Comparison of ENCODE assay signal across 8 mouse cellular contexts in the genomic region with DNA sequence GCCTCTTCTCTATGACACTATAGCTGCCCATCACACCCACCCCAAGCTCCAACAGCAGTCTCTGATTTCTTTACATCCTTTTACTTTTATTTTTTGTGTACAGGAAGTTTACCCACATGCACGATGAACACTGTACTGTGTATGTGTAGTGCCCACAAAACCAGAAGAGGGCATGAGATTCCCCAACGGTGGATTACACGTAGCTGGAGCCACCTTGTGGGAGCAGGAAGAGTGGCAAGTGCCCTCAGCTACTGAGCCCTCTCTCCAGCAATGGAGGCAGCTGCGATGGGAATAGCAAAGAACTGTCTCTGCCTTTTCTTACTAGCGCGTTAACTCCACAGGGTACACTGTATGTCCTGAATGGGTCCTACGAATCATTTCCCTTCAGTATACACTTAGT. TPM values are rescaled to one million over a fixed set of nuclear protein-coding genes. Genes with fewer than 3 reads are reported as not detected.
DNase-seq lines count a peak whose midpoint lies in the region; ATAC-seq and TF ChIP-seq lines count a peak whose summit lies in the region.

No protein-coding gene starts in this region.

- H3K27ac ChIP-seq in testis, adult 2 months (ENCODE audit: control insufficient read depth, insufficient read depth, low read depth, low read length): no peak overlapping the region
- H3K27ac ChIP-seq in intestine, embryonic 14.5 days (ENCODE audit: low read depth): no peak overlapping the region
- H3K27ac ChIP-seq in liver, adult 2 months (replicated peaks; ENCODE audit: insufficient read depth, low read depth, low read length): no peak overlapping the region

- no peaks in the 10 kb centered on the region for H3K9me3 ChIP-seq in intestine, embryonic 14.5 days (ENCODE audit: control insufficient read depth, low read length)

- DNase-seq in testis, postnatal 14 days (ENCODE audit: low spot score): no peak
- peak; percentile 86 for DNase-seq in brain, adult 2 months (ENCODE audit: low read depth, low spot score)
- peak; percentile 43 for DNase-seq in fibroblast of lung, adult 2 months (ENCODE audit: low read depth)
- DNase-seq in intestine, embryonic 14.5 days (ENCODE audit: low spot score): no peak
- DNase-seq in liver, adult 2 months (ENCODE audit: extremely low read depth, low read depth, low spot score): peak; percentile 28
- DNase-seq in naive thymus-derived CD4-positive, alpha-beta T cell, adult 2 months (ENCODE audit: low read depth): peak; percentile 71
- DNase-seq in testis, postnatal 10 days (ENCODE audit: low spot score): no peak

- 61% methylated on average over 7 of the region's 7 CpGs for WGBS in intestine, embryonic 14.5 days
- 49% methylated on average over 7 of the region's 7 CpGs for WGBS in liver, adult 2 months

- TF ChIP-seq CTCF in testis, adult 2 months (IDR thresholded peaks at IDR 0.05; ENCODE audit: control insufficient read depth, insufficient read depth, insufficient replicate concordance, low read depth, low read length): peak; percentile 58; the same call in 1 of the 2 replicates
- peak; percentile 76 for TF ChIP-seq CTCF in liver, adult 2 months (IDR thresholded peaks at IDR 0.05; ENCODE audit: low read depth, low read length)

- ATAC-seq in intestine, embryonic 14.5 days (replicated peaks; ENCODE audit: low FRiP score, low TSS enrichment, low read depth): peak; percentile 62; the same call in 1 of the 2 replicates

- H3K4me1 ChIP-seq in testis, adult 2 months (ENCODE audit: control insufficient read depth, insufficient read depth, low read length): no peaks in the 10 kb centered on the region
- H3K4me1 ChIP-seq in intestine, embryonic 14.5 days (replicated peaks; ENCODE audit: control insufficient read depth, insufficient read depth, low read length): no peaks in the 10 kb centered on the region
- no peaks in the 10 kb centered on the region for H3K4me1 ChIP-seq in liver, adult 2 months (ENCODE audit: control insufficient read depth, insufficient read depth, low read length)

- no peaks in the 10 kb centered on the region for H3K36me3 ChIP-seq in testis, adult 2 months (ENCODE audit: control insufficient read depth, insufficient read depth, low read length)
- H3K36me3 ChIP-seq in intestine, embryonic 14.5 days (ENCODE audit: control insufficient read depth, insufficient read depth, low read length): peaks cover 84% of the 10 kb centered on the region
- peaks cover 45% of the 10 kb centered on the region for H3K36me3 ChIP-seq in liver, adult 2 months (ENCODE audit: control insufficient read depth, insufficient read depth, low read length)

- no peaks in the 10 kb centered on the region for H3K27me3 ChIP-seq in testis, adult 2 months (ENCODE audit: control insufficient read depth, insufficient read depth, low read length)
- no peaks in the 10 kb centered on the region for H3K27me3 ChIP-seq in intestine, embryonic 14.5 days (replicated peaks; ENCODE audit: control insufficient read depth, insufficient read depth, low read length)
- H3K27me3 ChIP-seq in liver, adult 2 months (ENCODE audit: control insufficient read depth, insufficient read depth, low read length): no peaks in the 10 kb centered on the region

- no peaks in the 10 kb centered on the region for H3K79me2 ChIP-seq in liver, adult 2 months (ENCODE audit: control insufficient read depth, insufficient read depth, low read length)

- no peak for TF ChIP-seq POLR2A in testis, adult 2 months (IDR thresholded peaks at IDR 0.05; ENCODE audit: control insufficient read depth, low read depth, low read length)
- no peak for TF ChIP-seq POLR2A in liver, adult 2 months (IDR thresholded peaks at IDR 0.05; ENCODE audit: extremely low read depth, insufficient read depth, low read length)

- no peak overlapping the region for H3K4me3 ChIP-seq in testis, adult 2 months (ENCODE audit: control insufficient read depth, low read depth, low read length)
- H3K4me3 ChIP-seq in intestine, embryonic 14.5 days (ENCODE audit: low read depth, low read length): no peak overlapping the region
- H3K4me3 ChIP-seq in liver, adult 2 months (ENCODE audit: insufficient read depth, low read depth, low read length): no peak overlapping the region

- H3K4me2 ChIP-seq in intestine, embryonic 14.5 days (ENCODE audit: low read length): no peak overlapping the region

- no peak overlapping the region for H3K9ac ChIP-seq in intestine, embryonic 14.5 days (ENCODE audit: low read length)
- no peak overlapping the region for H3K9ac ChIP-seq in liver, adult 2 months (ENCODE audit: low read depth, low read length)

RNA-seq across cellular contexts. Expression of a gene that starts 37.6 kb away (rescaled TPM):
- 4.1 and 5.2 TPM in 2 replicates for polyA plus RNA-seq in testis, adult 2 months (2012; rRNA removed)
- 30.4 and 33.1 TPM in 2 replicates for polyA plus RNA-seq in intestine, embryonic 14.5 days (2014; fragmentation: Nextera tagmentation; extraction: Ambion mirVana)
- 7.9 and 8.7 TPM in 2 replicates for total RNA-seq in liver, adult 2 months (2014; rRNA removed)
- 4.5 and 4.6 TPM in 2 replicates for polyA plus RNA-seq in liver, adult 2 months (2012; rRNA removed)

Comparison
In these comparisons a context has a peak if more than half of its experiments do, and no peak if none do; other contexts are left out.
1. DNase-seq: peak in brain, adult 2 months (single experiment), fibroblast of lung, adult 2 months (single experiment), liver, adult 2 months (single experiment) and naive thymus-derived CD4-positive, alpha-beta T cell, adult 2 months (single experiment); none in testis, postnatal 14 days (single experiment), intestine, embryonic 14.5 days (single experiment) and testis, postnatal 10 days (single experiment).